Mouse (Mus musculus) neutrophil, adult 65 days (primary cell): ENCODE measurements around the gene Gm5039. TPM values are rescaled to one million over a fixed set of nuclear protein-coding genes. Genes with fewer than 3 reads are reported as not detected.

Experiments
- total RNA-seq: library from RNA; stranded (reverse); gene quantifications from 2 replicates; pipeline ENCODE4 v1.2.4, GENCODE M21; 2023

The Gm5039 gene
- total RNA-seq, result not detected in 2 replicates

GRCm38 (mm10) chr12:88323926-88324325, at the start of gene Gm5039:
Gm5039 (minus strand) TSS chr12:88324026.

GRCm38 (mm10) chr12:88360441-88361119, 36.8 kb upstream of the Gm5039 start, which contains the start of gene Adck1:
Adck1 (plus strand) TSS chr12:88360554.

DNA sequence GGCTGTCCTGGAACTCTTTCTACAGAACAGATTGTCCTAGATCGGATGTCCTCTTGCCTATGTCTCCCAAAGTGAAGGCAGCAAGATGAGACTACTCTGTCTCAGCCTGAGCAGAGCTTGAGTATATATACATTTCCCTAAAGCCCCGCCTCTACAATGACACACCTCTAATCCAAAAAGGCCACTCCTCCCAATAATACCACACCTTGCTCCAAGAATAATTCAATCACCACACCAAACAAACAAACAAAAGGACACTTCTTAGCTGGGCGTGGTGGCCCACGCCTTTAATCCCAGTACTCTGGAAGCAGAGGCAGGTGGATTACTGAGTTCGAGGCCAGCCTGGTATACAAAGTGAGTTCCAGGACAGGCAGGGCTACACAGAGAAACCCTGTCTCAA, 49.4 kb downstream of the Gm5039 start, which contains the start of gene Gm5662:
Gene Gm5662 (minus strand): TSS at position 101 of the 400 bp plus-strand sequence.

Other genes starting within 250 kb of the Gm5039 start
- not detected in 2 replicates for gene Gm16368, start 240.3 kb downstream of the Gm5039 start, total RNA-seq
- gene Gm10436, start 141.9 kb downstream of the Gm5039 start, total RNA-seq, result not detected in 2 replicates
- gene Gm8332, start 73.9 kb downstream of the Gm5039 start, total RNA-seq, result not detected in 2 replicates
- not detected in 2 replicates for gene Gm5662, start 49.5 kb downstream of the Gm5039 start, total RNA-seq
- gene Adck1, start 36.5 kb upstream of the Gm5039 start, total RNA-seq, result 4.4 and 6.0 TPM in 2 replicates